Mouse (Mus musculus): ENCODE measurements around the gene Eml1.

The Eml1 gene

DNA sequence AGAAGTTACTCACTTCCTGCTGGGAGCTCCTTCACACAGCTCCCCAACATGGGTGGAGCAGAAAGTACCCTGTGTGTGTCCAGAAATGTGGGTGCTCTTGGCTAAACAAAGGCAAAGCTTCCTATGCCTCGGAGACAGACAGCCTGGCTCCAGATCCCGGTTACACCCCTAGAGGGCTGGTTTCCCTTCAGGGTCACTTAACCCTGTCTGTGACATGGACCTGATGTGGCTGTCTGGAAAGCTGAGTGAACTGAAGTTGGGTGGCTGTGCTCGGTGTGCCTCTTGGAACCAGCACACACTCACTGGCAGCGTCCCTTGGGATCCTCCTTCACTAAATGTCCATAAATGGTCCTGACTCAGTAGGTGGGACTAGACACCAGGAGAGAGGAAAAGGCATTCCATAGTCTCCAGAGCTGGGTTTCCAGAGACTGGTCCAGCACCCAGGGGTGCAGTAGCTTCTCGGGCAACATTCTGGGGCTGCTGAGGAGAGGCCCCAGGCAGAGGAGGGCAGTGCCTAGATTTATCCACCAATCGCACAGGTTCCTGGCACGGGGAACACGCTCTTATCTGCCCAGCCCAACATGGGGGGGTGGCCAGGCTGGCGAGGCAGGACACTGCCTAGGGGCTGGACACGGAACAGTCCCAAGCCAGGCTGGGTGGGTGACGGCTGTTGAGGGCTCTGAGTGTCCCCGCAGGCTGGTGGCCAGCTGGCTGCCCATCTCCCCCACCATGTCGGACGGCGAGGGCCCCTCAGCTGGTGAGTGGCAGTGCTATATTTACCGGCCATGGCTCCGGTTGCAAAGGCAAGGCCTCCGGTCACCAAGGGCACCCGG, at the start of gene Eml1:
TSS of gene Eml1 (plus strand) at position 362 of the 833 bp plus-strand sequence.
- DNase-seq, result no peak

DNA sequence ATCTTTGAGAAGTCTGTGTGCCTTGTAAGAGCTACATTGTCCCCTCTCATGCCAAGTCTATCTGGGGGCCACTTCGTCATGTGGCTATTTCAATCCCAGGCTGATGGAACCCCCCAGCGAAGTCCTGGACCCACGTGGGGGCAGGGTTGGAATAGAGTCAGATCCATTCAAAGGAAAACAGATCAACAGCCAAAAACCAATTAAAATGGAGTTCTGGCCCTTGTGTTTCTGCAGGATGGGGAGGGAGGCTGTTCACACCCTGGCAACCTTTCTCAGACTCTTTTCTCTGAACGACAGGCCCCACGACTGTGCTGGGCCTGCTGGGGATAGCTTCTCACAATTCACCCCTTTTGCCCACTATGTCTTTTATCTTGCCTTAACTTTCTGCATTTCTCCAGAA, 44.4 kb upstream of the Eml1 start:
- no peak for DNase-seq

GRCm38 (mm10) chr12:108327889-108328491, 42.8 kb upstream of the Eml1 start:
- DNase-seq, result peak; percentile 91

DNA sequence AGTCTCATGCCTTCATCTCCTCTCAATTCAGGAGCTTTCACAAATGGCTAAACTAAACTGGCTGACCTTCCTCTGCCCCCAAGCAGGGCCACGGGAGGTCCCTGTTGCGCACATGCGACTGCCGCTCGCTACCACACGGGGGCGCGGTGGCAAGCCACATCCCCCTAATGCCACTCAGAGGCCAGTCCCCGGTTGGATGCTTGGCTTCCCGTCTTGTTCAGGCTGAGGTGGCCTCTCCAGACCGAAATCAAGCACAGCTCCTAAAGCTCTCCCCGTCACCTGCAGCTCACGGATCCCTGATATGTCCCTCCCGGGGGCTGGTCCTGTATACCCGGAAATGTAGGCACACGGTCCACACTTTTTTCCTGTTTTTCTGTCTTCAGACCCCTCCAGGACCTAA, 37.7 kb upstream of the Eml1 start:
- peak; percentile 77 for DNase-seq

DNA sequence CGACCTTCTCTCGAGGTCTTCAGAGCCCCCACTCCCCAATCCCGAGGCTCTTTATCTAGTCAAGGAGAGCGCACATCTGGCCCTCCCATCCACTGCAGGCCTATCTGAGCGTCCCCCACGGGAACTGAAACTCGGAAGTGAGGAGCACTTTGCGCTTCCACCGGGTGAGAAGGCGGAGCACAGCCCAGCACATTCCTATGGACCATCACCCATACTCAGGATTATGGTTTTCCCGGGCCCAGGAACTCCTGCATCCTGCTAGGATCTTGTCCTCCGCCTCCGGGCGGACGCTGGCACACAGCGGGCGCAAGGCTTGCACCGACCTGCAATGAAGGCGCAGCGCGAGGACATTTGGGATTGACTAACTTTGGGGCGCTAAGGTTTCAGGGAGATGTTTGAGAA, 37.3 kb upstream of the Eml1 start:
- DNase-seq, result no peak

DNA sequence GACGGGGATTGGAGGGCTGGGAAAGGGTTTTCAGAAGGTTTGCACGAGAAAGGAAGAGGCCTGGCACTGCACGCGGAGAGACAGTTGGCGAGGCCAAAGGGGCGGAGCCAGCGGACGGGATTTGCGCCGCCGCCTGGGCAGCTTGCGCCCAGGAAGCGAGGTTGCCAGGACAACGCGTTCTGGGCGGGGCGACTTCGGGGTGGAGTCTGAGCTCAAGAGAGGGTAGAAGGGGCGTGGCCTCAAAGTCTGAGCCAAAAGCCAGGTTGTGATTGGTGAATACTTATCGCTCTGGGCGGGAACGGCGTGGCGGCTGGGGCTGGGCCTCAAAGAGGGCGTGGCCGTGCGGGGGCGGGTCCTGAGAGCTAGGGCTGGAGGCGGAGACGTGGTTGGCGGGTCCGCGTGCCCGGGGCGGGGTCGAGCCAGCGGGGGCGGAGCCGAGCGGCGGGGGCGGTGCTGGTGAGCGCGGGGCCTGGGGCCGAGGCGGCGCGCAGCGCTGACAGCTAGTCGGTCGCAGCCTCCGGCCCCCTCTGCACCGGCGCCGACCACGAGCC, 36.8 kb upstream of the Eml1 start, which contains the start of gene Cyp46a1:
TSS of gene Cyp46a1 (plus strand) at position 487 of the 551 bp plus-strand sequence.
- DNase-seq, result peak; percentile 100

GRCm38 (mm10) chr12:108334529-108334928, 36.2 kb upstream of the Eml1 start:
- DNase-seq, result peak; percentile 51

GRCm38 (mm10) chr12:108338572-108339190, 32.1 kb upstream of the Eml1 start:
- DNase-seq, result peak; percentile 33

- no peak for DNase-seq
These were observed 22.6 kb upstream of the Eml1 start for GRCm38 (mm10) chr12:108348151-108348550.

- no peak for DNase-seq
These were observed 21.7 kb upstream of the Eml1 start for GRCm38 (mm10) chr12:108349026-108349425.

GRCm38 (mm10) chr12:108350931-108351330, 19.8 kb upstream of the Eml1 start:
- no peak for DNase-seq

- DNase-seq, result no peak
These were observed 18.2 kb upstream of the Eml1 start for GRCm38 (mm10) chr12:108352371-108353136.

DNA sequence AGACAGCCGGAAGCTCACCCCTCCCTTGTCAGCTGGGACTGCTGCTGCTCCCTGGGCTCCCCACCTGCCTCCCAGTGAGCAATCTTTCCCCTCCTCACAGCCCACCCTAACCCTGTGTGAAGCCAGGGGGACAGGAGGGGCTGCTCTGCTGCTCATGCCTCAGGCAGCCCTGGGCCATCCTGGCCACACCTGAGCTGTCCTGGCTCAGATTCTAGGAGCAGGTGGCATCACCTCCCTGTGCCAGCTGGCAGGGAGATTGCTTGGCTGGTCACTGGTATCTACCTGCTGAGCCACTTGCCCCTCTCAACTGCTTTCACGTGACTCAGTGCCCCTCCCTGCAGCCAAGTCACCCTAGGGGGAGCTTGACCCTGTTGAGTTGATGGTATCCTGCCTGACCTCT, 16.5 kb upstream of the Eml1 start:
- no peak for DNase-seq

- DNase-seq, result no peak
These were observed 15.5 kb upstream of the Eml1 start for GRCm38 (mm10) chr12:108355271-108355670.

GRCm38 (mm10) chr12:108355986-108356385, 14.8 kb upstream of the Eml1 start:
- no peak for DNase-seq

DNA sequence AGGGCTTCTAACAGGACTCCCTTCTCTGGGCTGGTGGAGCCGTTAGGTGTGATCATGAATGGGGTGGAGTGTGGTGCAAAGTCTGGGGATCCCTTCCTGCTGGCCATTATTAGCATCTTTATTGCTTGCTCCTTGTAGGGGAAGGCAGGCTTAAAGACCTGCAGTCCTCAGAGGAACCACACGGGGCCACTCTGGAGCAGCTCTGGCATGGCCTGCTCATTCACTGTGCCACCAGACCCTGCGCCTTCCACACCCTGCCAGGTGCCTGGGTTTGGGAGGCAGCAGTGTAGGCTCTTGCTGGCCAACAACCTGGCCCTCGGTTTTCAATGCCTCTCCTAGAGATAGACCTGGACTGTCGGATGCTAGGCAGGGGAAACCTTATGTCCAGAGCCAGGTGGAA, 7.0 kb upstream of the Eml1 start:
- peak; percentile 86 for DNase-seq

DNA sequence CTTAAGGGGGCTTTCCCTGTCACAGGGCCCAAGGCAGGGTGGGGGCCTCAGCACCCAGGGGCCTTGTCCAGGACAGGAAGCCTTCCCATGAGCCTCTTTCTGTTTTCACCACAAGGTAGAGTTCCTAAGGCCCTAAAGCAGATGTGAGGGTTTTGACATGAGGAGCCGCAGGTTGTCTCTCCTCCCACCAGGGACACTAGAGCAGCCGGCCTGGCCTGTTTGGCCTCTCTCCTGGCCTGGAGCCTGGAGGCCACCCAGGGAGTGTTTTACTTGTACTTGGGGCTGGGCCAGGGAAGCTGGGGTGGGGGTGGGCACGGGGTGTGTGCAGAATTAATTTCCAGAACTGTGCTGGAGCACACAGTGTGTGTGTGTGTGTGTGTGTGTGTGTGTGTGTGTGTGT, 5.4 kb upstream of the Eml1 start:
- no peak for DNase-seq

DNA sequence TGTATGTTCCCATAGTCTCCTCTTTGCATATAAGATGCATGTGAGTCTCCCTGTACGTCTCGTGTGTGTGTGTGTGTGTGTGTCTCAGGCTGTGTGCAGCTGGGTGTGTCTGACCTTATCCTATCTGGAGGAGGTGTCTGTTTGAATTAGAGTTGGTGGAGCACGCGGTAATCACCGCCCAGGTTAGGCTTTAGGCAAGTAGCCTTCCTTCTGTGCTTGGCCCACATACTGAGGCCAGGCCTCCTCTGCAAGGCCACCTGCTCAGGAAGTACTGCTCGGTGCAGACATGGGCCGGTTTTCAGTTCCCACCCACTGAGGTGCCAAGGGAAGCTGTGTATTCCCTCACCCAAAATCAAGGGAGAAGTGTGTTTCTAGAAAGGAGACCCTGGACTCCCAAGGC, 4.9 kb upstream of the Eml1 start:
- no peak for DNase-seq

GRCm38 (mm10) chr12:108367909-108368308, 2.8 kb upstream of the Eml1 start:
- no peak for DNase-seq

GRCm38 (mm10) chr12:108368921-108369320, 1.8 kb upstream of the Eml1 start:
- no peak for DNase-seq

DNA sequence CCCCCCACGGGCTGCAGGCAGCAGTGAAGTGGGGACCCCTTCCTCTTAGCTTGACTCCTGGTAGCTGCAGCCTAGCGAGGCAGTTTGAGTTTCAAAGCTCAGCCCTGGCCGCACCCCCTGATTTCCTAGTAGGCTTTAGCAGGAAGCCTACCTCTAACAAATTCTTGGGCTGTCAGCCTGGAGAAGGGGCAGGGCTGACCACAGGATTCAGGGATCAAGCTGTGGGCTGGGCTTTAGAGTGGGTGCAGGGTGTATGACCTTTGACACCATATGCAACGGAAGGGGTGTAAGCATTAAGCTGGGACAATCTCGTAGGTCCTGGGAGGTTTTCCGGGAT, 640 bp downstream of the Eml1 start:
- DNase-seq, result no peak

- DNase-seq, result no peak
These were observed 1.5 kb downstream of the Eml1 start for GRCm38 (mm10) chr12:108372241-108372640.

DNA sequence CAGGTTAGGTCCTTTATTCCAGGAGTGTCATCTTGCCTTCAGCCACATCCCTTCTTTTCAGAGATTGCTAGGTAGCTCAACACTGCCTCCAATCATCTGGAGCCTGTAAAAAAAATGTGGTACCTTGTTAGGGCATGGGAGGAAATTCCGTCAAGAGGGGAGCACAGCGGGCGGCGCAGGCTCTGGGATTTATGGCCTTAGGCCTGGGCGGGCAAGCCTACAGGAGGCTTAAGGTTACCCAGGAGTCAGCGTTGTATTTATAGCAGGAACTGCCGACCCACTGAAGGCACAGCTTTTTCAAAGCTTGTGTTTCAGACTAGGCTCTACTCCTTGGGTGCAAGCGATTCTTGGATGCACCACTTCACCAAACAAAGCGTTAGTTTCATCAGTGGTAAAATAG, 2.9 kb downstream of the Eml1 start:
- no peak for DNase-seq
